Mouse (Mus musculus) adrenal gland, postnatal 10 days (tissue): ENCODE measurements at regions not wholly inside any gene's neighbourhood (a gene's known extent, or its start where the extent isn't known, plus 50 kb on each side); places are given as distances from the start of the nearest gene placed in this dataset.

Experiments
- DNase-seq: peaks from one replicate; pipeline ENCODE4 v3.0.0; 2021; ENCODE audit warnings: mixed read lengths

- no peak for DNase-seq
Observed at GRCm38 (mm10) chr15:5355332-5355731, 111.3 kb upstream of the Ptger4 start.

DNA sequence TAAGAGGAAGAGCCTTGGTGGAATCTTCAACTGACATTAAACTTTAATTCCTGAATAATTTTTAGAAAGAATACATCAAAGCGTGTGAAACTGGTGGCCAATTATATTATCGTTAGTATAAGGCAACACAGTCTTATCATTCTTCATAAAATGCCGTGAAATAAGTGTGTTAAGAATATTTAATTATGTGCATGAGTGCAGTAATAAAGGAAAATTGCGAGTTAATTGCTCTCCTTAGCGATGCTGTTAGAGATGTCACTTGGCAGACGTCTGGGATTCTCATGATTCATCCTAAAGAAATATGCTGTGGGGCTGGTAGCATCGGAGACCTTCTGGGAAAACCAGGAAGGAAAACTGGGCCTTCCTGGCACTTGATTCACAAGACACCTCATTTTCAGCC, 110.3 kb upstream of the Ptger4 start:
- no peak for DNase-seq

- no peak for DNase-seq
Observed at GRCm38 (mm10) chr15:5348881-5349280, 104.9 kb upstream of the Ptger4 start.

DNA sequence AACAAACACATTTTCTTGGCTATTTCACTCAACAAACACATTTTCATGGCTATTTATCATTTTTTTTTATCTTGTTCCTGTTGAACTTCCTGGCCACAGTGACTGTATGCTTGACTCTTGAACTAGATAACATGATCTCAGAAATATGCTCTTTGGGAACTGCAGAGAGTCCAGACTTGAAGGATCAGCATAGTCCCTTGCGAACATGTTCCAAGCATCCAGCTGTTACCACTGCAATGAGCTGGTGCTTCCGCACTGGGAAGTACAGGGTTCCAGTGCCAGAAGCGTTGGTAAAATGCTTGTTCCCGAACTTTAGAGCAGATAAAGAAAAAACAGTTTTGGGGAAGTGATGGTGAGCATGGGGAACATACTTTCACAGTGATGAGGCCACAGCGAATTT, 103.7 kb upstream of the Ptger4 start:
- no peak for DNase-seq

GRCm38 (mm10) chr15:5346955-5347354, 103.0 kb upstream of the Ptger4 start:
- no peak for DNase-seq

DNA sequence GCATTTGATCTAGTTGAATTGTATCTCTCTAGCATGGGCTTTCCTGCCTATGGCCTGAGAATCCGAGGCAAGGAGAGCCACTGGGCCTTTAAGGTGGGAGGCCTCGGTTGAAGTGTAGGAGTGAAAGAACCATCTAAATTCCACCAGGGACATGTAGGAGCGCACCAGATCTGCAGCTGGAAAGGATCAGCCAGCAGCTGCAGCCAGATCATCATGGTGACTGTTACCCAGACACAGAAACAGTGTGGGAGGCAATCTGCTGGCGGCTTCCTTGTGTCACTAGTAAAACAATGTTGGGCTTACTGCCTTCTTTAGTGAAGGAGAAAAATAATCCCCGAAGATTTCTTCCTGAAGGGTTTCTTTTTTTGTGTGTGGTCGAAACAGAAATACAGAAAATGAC, 99.8 kb upstream of the Ptger4 start:
- no peak for DNase-seq

GRCm38 (mm10) chr15:5335528-5336268, 91.7 kb upstream of the Ptger4 start:
- no peak for DNase-seq

GRCm38 (mm10) chr15:5326996-5327395, 83.0 kb upstream of the Ptger4 start:
- no peak for DNase-seq

DNA sequence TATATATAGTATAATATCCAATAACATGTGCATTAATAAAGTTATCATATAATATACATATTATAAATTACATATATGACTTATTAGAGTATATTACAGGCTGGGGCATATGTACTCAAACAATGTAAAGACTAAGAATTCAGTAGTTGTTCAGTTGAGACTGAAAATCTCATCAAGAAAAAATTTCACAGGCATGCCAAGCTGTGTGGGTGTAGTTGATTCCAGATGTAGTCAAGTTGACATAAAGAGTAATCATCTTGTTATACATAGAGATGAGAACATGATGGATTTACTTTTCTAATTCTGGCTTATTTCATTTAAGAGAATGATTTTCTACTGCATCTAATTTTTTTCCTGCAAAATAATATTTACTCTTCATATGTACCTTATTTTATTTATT, 77.7 kb upstream of the Ptger4 start:
- no peak for DNase-seq

DNA sequence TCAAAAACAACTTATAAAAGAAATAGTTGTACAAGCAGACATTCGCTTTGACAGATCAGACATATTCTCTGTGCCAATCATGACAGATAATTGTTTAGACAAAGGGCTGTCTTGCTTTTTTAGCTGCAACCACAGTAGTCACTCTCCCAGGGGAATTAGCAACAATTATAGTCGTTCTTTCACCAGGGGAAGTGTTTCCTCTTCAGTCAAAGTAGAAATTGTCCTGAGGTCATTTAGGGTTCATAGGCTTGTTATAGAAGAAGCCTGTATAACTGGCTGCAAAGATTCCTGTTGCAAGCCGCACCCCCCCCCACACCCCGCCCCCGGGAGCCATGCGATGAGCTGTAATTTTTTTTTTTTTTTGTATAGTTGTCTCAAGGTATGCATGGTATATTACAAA, 68.2 kb upstream of the Ptger4 start:
- no peak for DNase-seq

- DNase-seq: no peak
Observed at GRCm38 (mm10) chr15:5310035-5310434, 66.0 kb upstream of the Ptger4 start.

DNA sequence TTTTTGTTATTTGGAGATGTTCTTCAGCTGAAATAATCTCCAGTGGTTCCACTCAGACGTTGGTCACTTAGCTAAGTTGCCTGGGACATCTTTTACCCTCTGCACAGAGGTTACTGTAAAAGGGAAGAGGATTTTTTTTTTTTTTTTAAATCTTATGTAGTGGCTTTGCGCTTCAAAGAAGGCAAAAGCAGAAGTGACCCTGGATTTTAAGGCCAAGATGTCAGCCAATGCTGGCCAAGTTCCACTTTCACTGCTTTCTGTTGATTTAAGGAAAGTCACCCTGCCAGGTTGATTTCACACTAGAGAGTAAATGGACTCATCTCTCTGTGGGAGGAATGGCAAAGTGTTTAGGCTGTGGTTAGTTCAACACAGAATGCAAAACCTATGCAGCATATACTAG, 58.4 kb upstream of the Ptger4 start:
- DNase-seq: peak; percentile 24

- no peak for DNase-seq
Observed at GRCm38 (mm10) chr15:5299807-5300206, 55.8 kb upstream of the Ptger4 start.

DNA sequence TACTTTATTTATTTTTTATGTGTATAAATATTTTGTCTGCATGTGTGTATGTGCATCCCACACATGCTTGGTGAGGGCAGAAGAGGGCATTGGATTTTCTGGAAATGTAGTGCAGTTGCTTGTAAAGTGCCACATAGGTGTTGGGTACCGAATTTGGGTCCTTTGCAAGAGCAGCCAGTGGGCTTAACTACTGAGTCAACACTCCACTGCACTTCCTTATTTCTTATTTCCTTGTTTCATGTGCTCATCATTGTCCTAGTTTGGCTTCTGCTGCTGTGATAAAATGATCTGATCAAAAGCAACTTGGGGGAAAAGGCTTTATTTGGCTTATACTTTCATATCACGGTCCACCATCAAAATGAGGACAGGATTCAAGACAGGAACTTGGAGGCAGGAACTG, 53.0 kb upstream of the Ptger4 start:
- no peak for DNase-seq
